19 mouse cellular contexts compared by ENCODE assay signal in the genomic region with DNA sequence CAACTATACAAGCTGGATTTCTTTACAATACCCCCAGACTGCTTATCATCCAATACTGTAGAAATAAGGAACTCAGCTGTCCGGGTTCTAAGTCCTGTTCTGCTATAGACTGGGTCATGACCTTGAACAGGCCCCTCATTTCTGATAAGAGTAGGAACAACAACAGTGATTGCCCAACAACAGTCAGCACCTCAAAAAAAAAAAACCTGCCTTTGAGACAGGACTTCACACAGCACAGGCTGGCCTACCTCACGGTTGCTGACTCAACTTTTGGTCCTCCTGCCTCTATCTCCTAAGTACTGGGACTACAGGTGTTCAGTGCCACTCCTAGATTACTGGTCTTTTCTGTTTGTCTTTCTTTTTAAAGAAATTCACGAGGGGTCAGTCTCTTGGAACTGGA. TPM values are rescaled to one million over a fixed set of nuclear protein-coding genes. Genes with fewer than 3 reads are reported as not detected.
A peak's percentile ranks its signal among the peaks of the same experiment; 100 is the strongest.
DNase-seq lines count a peak whose midpoint lies in the region; ATAC-seq and TF ChIP-seq lines count a peak whose summit lies in the region.
"Had no signal": no experiment of that assay in that cellular context is flagged by ENCODE, and none has a peak within 500 bp of the region (broad histone marks: within the 10 kb centered on the region; RNA-seq: fewer than 3 reads in every experiment).

No protein-coding gene starts in this region.

- H3K9me3 ChIP-seq in lung, postnatal 0 days (ENCODE audit: low read length), result no peaks in the 10 kb centered on the region
- H3K9me3 ChIP-seq in intestine, postnatal 0 days (ENCODE audit: control insufficient read depth), result no peaks in the 10 kb centered on the region
- H3K9me3 ChIP-seq in hindbrain, embryonic 16.5 days (ENCODE audit: control insufficient read depth, low read length), result no peaks in the 10 kb centered on the region
- H3K9me3 ChIP-seq: heart, embryonic 15.5 days; midbrain, embryonic 12.5 days had no signal

- WGBS in lung, postnatal 0 days, result 47% methylated on average over 3 of the region's 3 CpGs
- 47% methylated on average over 3 of the region's 3 CpGs for WGBS in lung, adult 2 months
- 36% methylated on average over 3 of the region's 3 CpGs for WGBS in intestine, postnatal 0 days
- 91% methylated on average over 3 of the region's 3 CpGs for WGBS in hindbrain, embryonic 16.5 days

- peak; percentile 81 for ATAC-seq in lung, postnatal 0 days
- ATAC-seq in intestine, postnatal 0 days, result peak; percentile 87
- ATAC-seq in megakaryocyte-erythroid progenitor cell, adult 5-6 weeks (replicated peaks; ENCODE audit: low FRiP score, low TSS enrichment, poor library complexity, severe bottlenecking), result peak; percentile 11; the same call in 1 of the 2 replicates
- no peak for ATAC-seq in hindbrain, embryonic 16.5 days
- ATAC-seq: hindbrain, postnatal 0 days had no signal

- no peak overlapping the region for H3K9ac ChIP-seq in lung, postnatal 0 days (replicated peaks; ENCODE audit: low read depth)
- no peak overlapping the region for H3K9ac ChIP-seq in intestine, postnatal 0 days (ENCODE audit: low read depth, low read length)
- H3K9ac ChIP-seq in hindbrain, embryonic 16.5 days (ENCODE audit: low read depth, low read length), result no peak overlapping the region
- H3K9ac ChIP-seq: heart, embryonic 15.5 days; midbrain, embryonic 12.5 days had no signal

- peaks cover 10% of the 10 kb centered on the region; the same call in 1 of the 2 replicates for H3K4me1 ChIP-seq in lung, postnatal 0 days (ENCODE audit: insufficient read depth, low read depth, low read length)
- H3K4me1 ChIP-seq in lung, adult 2 months (ENCODE audit: control insufficient read depth, insufficient read depth, low read length), result peaks cover 7% of the 10 kb centered on the region
- peaks cover 4% of the 10 kb centered on the region; the same call in 1 of the 2 replicates for H3K4me1 ChIP-seq in intestine, postnatal 0 days (replicated peaks; ENCODE audit: control insufficient read depth, insufficient read depth, low read length)
- 0 out of 2 replicates have a peak, but pooled peaks cover under 1% of the 10 kb centered on the region for H3K4me1 ChIP-seq in hindbrain, embryonic 16.5 days (ENCODE audit: control insufficient read depth, insufficient read depth, low read depth, low read length)
- H3K4me1 ChIP-seq: heart, embryonic 15.5 days; midbrain, embryonic 12.5 days had no signal

- DNase-seq in lung, postnatal 0 days (ENCODE audit: low spot score), result peak; percentile 75
- no peak for DNase-seq in lung, adult 2 months
- no peak for DNase-seq in right cerebral cortex, adult 18-20 months
- DNase-seq in cerebellum, postnatal 10 days, result no peak
- DNase-seq: adrenal gland, adult 2 months; cerebellum, adult 11 months; gastrocnemius, postnatal 10 days; heart, adult 2 months; kidney, adult 2 months; kidney, postnatal 14 days; spleen, adult 18-20 months had no signal

- no peak for TF ChIP-seq POLR2A in lung, adult 2 months (IDR thresholded peaks at IDR 0.05; ENCODE audit: borderline replicate concordance, extremely low read depth, low read depth, low read length)

- peaks cover 33% of the 10 kb centered on the region for H3K36me3 ChIP-seq in lung, postnatal 0 days (ENCODE audit: insufficient read depth, low read length)
- H3K36me3 ChIP-seq in intestine, postnatal 0 days (ENCODE audit: control insufficient read depth, insufficient read depth), result peaks cover 64% of the 10 kb centered on the region
- peaks cover 47% of the 10 kb centered on the region for H3K36me3 ChIP-seq in hindbrain, embryonic 16.5 days (ENCODE audit: control insufficient read depth, insufficient read depth, low read length)

- no peaks in the 10 kb centered on the region for H3K27me3 ChIP-seq in lung, postnatal 0 days (replicated peaks; ENCODE audit: insufficient read depth, low read length)
- H3K27me3 ChIP-seq in intestine, postnatal 0 days (replicated peaks; ENCODE audit: control insufficient read depth, insufficient read depth, low read length), result no peaks in the 10 kb centered on the region
- no peaks in the 10 kb centered on the region for H3K27me3 ChIP-seq in hindbrain, embryonic 16.5 days (replicated peaks; ENCODE audit: control insufficient read depth, insufficient read depth, low read length)
- H3K27me3 ChIP-seq: heart, embryonic 15.5 days; midbrain, embryonic 12.5 days had no signal

- no peak for TF ChIP-seq CTCF in lung, postnatal 0 days (IDR thresholded peaks at IDR 0.05)
- TF ChIP-seq CTCF in lung, adult 2 months (IDR thresholded peaks at IDR 0.05; ENCODE audit: insufficient read depth, low read length), result no peak
- no peak for TF ChIP-seq CTCF in intestine, postnatal 0 days (IDR thresholded peaks at IDR 0.05; ENCODE audit: low read depth)

- TF ChIP-seq EP300 in lung, postnatal 0 days (IDR thresholded peaks at IDR 0.05), result peak; percentile 61

- H3K27ac ChIP-seq in lung, postnatal 0 days (ENCODE audit: low read length), result peak overlapping the region; percentile 59
- H3K27ac ChIP-seq in intestine, postnatal 0 days (ENCODE audit: low read depth, low read length), result no peak overlapping the region; the same call in 1 of the 2 replicates
- H3K27ac ChIP-seq in hindbrain, embryonic 16.5 days (ENCODE audit: low read depth, low read length), result no peak overlapping the region
- H3K27ac ChIP-seq: heart, adult 2 months; heart, embryonic 15.5 days; hindbrain, postnatal 0 days; macrophage; midbrain, embryonic 12.5 days had no signal

- no peak overlapping the region for H3K4me3 ChIP-seq in lung, postnatal 0 days (ENCODE audit: low read depth, low read length)
- H3K4me3 ChIP-seq in lung, adult 2 months (replicated peaks; ENCODE audit: extremely low read depth, low read depth, low read length), result no peak overlapping the region
- H3K4me3 ChIP-seq in intestine, postnatal 0 days (ENCODE audit: low read depth, low read length), result no peak overlapping the region
- H3K4me3 ChIP-seq in hindbrain, embryonic 16.5 days (ENCODE audit: low read length), result no peak overlapping the region
- H3K4me3 ChIP-seq: heart, adult 2 months; heart, embryonic 15.5 days; layer of hippocampus, adult 2 months; midbrain, embryonic 12.5 days had no signal

- no peak overlapping the region for H3K4me2 ChIP-seq in lung, postnatal 0 days (replicated peaks; ENCODE audit: low read depth, low read length)
- no peak overlapping the region for H3K4me2 ChIP-seq in intestine, postnatal 0 days (replicated peaks; ENCODE audit: low read depth)
- no peak overlapping the region for H3K4me2 ChIP-seq in hindbrain, embryonic 16.5 days (ENCODE audit: low read length)
- H3K4me2 ChIP-seq: heart, embryonic 15.5 days; midbrain, embryonic 12.5 days had no signal

RNA-seq across cellular contexts. Expression of a gene that starts 13.2 kb away (rescaled TPM):
- polyA plus RNA-seq in lung, postnatal 0 days (2015; fragmentation: Nextera tagmentation; extraction: Ambion mirVana), result 17.5 and 20.9 TPM in 2 replicates
- 35.1 and 37.7 TPM in 2 replicates for polyA plus RNA-seq in lung, adult 2 months (2012; rRNA removed)
- polyA plus RNA-seq in intestine, postnatal 0 days (2015; fragmentation: Nextera tagmentation; extraction: Ambion mirVana), result 24.7 and 27.7 TPM in 2 replicates
- 108 and 111 TPM in 2 replicates for total RNA-seq in megakaryocyte-erythroid progenitor cell, adult 5-6 weeks (2014; fragmentation: Nextera tagmentation)
- total RNA-seq in megakaryocyte-erythroid progenitor cell, adult 5-6 weeks (2017), result 91.3 and 139 TPM in 2 replicates
- polyA plus RNA-seq in hindbrain, embryonic 16.5 days (2015; fragmentation: Nextera tagmentation; extraction: Ambion mirVana), result 16.4 and 17.0 TPM in 2 replicates
